Mouse (Mus musculus) stomach, embryonic 14.5 days (tissue): Measurements from ENCODE around the gene Smarca1. TPM values are rescaled to one million over a fixed set of nuclear protein-coding genes. Genes with fewer than 3 reads are reported as not detected.

Source experiments
- ATAC-seq: fragments of 200-750 bp; cut with Nextera tagmentation; 2 replicates; pipeline ENCODE4 v1.8.0; 2017; ENCODE audit warnings: low read depth, moderate TSS enrichment; ENCODE audit not compliant: insufficient number of reproducible peaks, insufficient read depth, low FRiP score
- H3K27ac ChIP-seq: fragments of 300-500 bp; sonication (generic); 2 replicates; pipeline ENCODE4 v1.5.1; 2014; ENCODE audit warnings: mild to moderate bottlenecking, low read length, moderate library complexity, mixed read lengths
- H3K27me3 ChIP-seq: fragments of 300-500 bp; sonication (generic); 2 replicates; pipeline ENCODE4 v1.6.1; 2014; ENCODE audit warnings: low read length, control low read depth, mixed read lengths; ENCODE audit not compliant: control insufficient read depth, insufficient read depth
- H3K36me3 ChIP-seq: fragments of 300-500 bp; sonication (generic); 2 replicates; pipeline ENCODE4 v1.6.1; 2014; ENCODE audit warnings: mild to moderate bottlenecking, control low read depth, low read length, moderate library complexity, mixed read lengths; ENCODE audit not compliant: control insufficient read depth, insufficient read depth
- H3K4me1 ChIP-seq: fragments of 300-500 bp; sonication (generic); 2 replicates; pipeline ENCODE4 v1.6.1; 2014; ENCODE audit warnings: low read length, control low read depth, mixed read lengths; ENCODE audit not compliant: control insufficient read depth, insufficient read depth
- H3K4me2 ChIP-seq: fragments of 300-500 bp; sonication (generic); replicated peaks from 2 replicates; pipeline ENCODE4 v1.6.1; 2014; ENCODE audit warnings: low read depth, low read length, control low read depth
- H3K4me3 ChIP-seq: fragments of 300-500 bp; sonication (generic); 2 replicates; pipeline ENCODE4 v1.5.1; 2014; ENCODE audit warnings: low read depth, low read length, control low read depth
- H3K9ac ChIP-seq: fragments of 300-500 bp; sonication (generic); replicated peaks from 2 replicates; pipeline ENCODE4 v1.6.1; 2014; ENCODE audit warnings: low read depth, mild to moderate bottlenecking, control low read depth, low read length, moderate library complexity, mixed read lengths
- H3K9me3 ChIP-seq: fragments of 300-500 bp; sonication (generic); 2 replicates; pipeline ENCODE4 v1.6.1; 2016; ENCODE audit warnings: low read depth, low read length, control low read depth; ENCODE audit not compliant: control insufficient read depth
- WGBS: fragments of 180-500 bp; shearing (Covaris S2); extraction: QIAGEN DNeasy Blood & Tissue Kit; methylation state at CpG from one replicate; pipeline ENCODE4 v1.1.7; 2014; 5-methylcytosine and 5-hydroxymethylcytosine counted together
- polyA plus RNA-seq: library from polyadenylated mRNA; unstranded; fragments of >200 nt; fragmentation: Nextera tagmentation; extraction: Ambion mirVana; gene quantifications from 2 replicates; pipeline ENCODE4 v1.2.1, GENCODE M21; 2014

Gene Smarca1
- polyA plus RNA-seq, 1 experiment from 2014 or later = 39.4 TPM

DNA sequence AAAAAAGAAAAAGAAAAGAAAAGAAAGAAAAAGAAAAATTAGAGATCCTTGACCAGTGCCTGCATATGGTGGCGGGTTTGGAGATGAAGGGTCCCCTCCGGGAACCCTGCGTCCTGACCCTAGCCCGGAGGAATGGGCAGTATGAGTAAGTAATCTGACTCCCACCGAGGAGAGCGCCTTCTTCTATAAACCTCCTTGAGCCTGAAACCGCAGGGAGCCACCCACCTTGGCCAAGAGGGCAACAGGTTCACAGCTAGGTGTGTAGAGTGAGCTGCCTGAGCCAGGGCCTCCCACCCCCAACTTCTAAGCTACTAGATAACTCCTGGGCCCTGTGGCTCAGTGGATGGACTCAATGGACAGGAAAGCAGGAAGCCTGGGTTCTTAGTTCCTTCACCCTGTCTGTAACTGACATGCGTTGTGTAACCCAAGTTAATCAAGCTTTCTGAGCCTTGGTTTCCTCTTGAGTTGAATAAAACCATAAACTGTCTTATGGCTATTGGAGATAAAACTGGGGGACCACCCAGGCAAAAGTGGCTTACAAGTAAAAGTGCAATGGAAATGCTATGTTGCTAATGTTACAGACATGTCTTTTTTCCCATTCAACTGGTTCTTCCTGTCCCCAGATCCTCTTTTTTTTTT, 20.2 kb upstream of the Smarca1 start:
- no peaks in the 10 kb centered on the region for H3K9me3 ChIP-seq
- H3K4me2 ChIP-seq = peak overlapping the region; percentile 51
- WGBS = 13% methylated on average over 8 of the region's 8 CpGs
- ATAC-seq = no peak
- H3K27ac ChIP-seq = no peak overlapping the region
- H3K36me3 ChIP-seq = no peaks in the 10 kb centered on the region
- H3K4me1 ChIP-seq = no peaks in the 10 kb centered on the region
- no peaks in the 10 kb centered on the region for H3K27me3 ChIP-seq
- H3K9ac ChIP-seq = peak overlapping the region; percentile 38; the same call in 1 of the 2 replicates
- H3K4me3 ChIP-seq = peak overlapping the region; percentile 53

DNA sequence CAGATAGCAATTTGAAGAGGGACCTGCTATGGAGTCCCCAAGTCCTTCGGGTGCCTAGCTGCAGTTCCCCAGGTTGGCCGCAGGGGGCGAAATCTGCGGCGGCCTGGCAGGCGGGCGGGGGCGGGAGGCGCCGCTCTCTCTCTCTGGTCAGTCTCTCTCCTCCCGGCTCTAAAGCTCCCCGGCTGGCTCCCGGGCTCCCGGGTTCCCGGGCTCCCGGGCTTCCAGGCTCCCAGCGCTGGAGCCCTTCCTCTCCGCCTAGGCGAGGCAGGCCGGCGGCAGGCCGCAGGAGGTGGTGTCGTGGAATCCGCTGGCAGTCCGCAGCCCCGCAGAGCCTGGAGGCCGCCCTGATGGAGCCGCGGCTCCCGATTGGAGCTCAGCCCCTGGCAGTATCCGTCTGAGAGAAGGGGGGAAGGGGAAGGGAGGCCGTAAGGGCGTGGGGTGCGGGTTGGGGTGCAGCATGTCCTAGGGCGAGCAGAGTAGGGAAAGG, 19.6 kb upstream of the Smarca1 start, which contains the start of gene Ocrl:
Ocrl (plus strand) TSS at position 82 of the 487 bp plus-strand sequence.
- H3K4me1 ChIP-seq = no peaks in the 10 kb centered on the region
- H3K9ac ChIP-seq = peak within 1 kb of the TSS; percentile 38; the same call in 1 of the 2 replicates
- peak; percentile 88 for ATAC-seq
- H3K27ac ChIP-seq = peak within 1 kb of the TSS; percentile 75; the same call in 1 of the 2 replicates
- H3K4me2 ChIP-seq = peak within 1 kb of the TSS; percentile 51
- no peaks in the 10 kb centered on the region for H3K27me3 ChIP-seq
- H3K4me3 ChIP-seq = peak within 1 kb of the TSS; percentile 53
- no peaks in the 10 kb centered on the region for H3K9me3 ChIP-seq
- H3K36me3 ChIP-seq = no peaks in the 10 kb centered on the region
- whole genome bisulfite sequencing = 22% methylated on average over 31 of the region's 35 CpGs

DNA sequence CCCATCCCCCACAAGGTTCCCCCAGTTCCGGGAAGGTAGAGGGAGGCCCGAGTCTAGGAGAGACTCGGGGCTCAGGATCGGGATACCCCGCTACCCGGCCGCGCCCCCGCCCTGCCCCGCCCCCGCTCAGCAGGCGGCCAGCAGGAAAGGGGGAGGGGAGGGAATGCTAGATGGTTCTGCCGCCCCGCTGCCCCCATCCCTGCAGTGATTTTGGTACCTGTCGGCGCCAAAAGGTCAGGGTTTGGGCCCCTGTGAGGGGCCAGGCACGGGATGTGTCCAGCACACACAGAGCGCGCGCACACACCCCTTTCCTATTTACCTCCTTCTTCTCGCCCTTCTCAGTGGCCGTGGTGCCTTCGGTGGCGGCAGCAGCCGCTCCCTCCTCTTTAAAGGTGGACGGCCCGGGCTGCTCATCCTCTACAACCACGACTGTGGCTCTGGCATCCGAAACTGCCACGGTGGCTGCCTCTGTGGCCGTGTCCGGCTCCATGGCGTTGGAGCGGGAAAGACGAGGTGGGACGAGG, 805 bp downstream of the Smarca1 start:
- peak overlapping the region; percentile 59 for H3K4me3 ChIP-seq
- WGBS = 24% methylated on average over 28 of the region's 36 CpGs
- H3K27me3 ChIP-seq = no peaks in the 10 kb centered on the region
- ATAC-seq = peak; percentile 78; the same call in 1 of the 2 replicates
- H3K9ac ChIP-seq = peak overlapping the region; percentile 53
- no peaks in the 10 kb centered on the region for H3K36me3 ChIP-seq
- peak overlapping the region; percentile 47 for H3K4me2 ChIP-seq
- no peaks in the 10 kb centered on the region for H3K4me1 ChIP-seq
- H3K9me3 ChIP-seq = no peaks in the 10 kb centered on the region
- H3K27ac ChIP-seq = peak overlapping the region; percentile 66; the same call in 1 of the 2 replicates

DNA sequence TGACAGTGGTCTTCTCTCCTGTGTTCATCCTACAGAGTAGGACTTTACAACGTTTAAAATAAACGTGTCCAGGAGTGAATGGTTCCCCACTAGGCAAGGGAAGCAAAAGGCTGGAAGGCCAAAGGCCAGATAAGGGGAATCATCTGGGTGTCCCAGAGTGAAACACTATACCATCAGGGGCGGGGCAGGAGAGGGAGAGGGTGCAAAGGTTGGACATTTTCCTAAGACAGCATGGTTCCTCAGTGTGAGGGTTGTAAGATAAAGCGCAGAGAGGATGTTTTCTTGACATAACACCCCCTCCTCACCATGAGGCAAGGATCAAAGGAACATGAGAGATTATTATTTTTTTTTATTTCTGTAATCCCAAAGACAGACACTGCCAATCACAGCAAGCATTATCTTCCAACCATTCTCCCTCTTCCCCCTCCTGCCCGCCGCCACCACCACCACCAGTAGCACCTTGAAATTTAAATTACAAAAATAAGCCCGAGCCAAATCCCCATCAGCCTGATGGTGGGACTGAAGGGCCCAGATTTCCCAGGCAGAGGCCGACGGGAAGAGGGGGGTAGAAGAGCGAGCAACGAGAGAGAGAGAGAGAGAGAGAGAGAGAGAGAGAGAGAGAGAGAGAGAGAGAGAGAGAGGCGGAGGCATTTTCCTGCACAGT, 1.4 kb downstream of the Smarca1 start:
- Histone ChIP-seq H3K27me3 (no peaks in the 10 kb centered on the region), H3K4me3 (peak overlapping the region; percentile 59), H3K9me3 (no peaks in the 10 kb centered on the region), H3K4me1 (no peaks in the 10 kb centered on the region), H3K4me2 (peak overlapping the region; percentile 47), H3K27ac (peak overlapping the region; percentile 66; the same call in 1 of the 2 replicates), H3K9ac (peak overlapping the region; percentile 53), H3K36me3 (no peaks in the 10 kb centered on the region)
- no peak; the same call in 1 of the 2 replicates for ATAC-seq
- 17% methylated on average over 11 of the region's 12 CpGs for WGBS

DNA sequence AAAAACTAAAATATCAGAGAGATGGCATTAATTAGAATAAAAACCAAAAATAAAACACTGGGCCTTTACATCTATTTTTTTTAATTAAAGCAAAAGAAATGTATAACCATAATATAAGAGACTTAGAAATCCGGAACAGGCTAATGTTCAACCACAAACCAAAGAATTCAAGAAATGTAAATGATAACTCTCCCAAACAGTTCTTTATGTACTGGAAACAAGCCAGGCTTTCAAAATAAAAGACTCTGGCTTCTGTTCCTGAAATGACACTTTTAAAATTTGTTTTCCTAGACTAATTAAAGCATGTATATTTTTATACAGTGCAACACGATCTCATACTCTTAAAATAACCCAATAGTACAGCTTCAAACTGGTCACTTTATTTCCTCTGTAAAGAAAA, 5.4 kb downstream of the Smarca1 start:
- Histone ChIP-seq H3K27ac (no peak overlapping the region), H3K36me3 (no peaks in the 10 kb centered on the region), H3K9me3 (no peaks in the 10 kb centered on the region), H3K9ac (no peak overlapping the region), H3K4me1 (no peaks in the 10 kb centered on the region), H3K4me2 (no peak overlapping the region), H3K27me3 (no peaks in the 10 kb centered on the region), H3K4me3 (no peak overlapping the region)
- no peak for ATAC-seq
- 60% methylated on average over 2 of the region's 2 CpGs for WGBS

DNA sequence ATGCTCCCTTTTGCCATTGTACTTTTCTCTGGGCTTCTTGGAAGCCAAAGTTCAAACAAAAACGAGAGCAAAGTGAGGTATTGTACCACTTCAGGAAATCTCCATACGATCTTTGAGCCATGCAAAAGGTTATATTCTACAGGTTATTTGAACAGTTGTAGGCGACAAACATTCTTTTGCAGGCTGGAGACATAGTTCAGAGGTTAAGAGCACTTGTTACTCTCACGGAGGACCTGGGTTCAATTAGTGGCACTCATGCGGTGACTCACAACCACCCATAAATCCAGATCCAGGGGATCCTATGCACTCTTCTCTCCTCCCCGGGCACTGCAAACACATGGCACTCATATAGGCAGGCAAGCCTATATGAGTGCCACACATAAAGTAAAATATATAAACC, 10.0 kb downstream of the Smarca1 start:
- Histone ChIP-seq H3K36me3 (no peaks in the 10 kb centered on the region), H3K9me3 (no peaks in the 10 kb centered on the region), H3K27ac (no peak overlapping the region), H3K4me3 (no peak overlapping the region), H3K4me1 (no peaks in the 10 kb centered on the region), H3K9ac (no peak overlapping the region), H3K27me3 (no peaks in the 10 kb centered on the region), H3K4me2 (no peak overlapping the region)
- WGBS = 69% methylated on average over 6 of the region's 6 CpGs
- ATAC-seq = no peak

DNA sequence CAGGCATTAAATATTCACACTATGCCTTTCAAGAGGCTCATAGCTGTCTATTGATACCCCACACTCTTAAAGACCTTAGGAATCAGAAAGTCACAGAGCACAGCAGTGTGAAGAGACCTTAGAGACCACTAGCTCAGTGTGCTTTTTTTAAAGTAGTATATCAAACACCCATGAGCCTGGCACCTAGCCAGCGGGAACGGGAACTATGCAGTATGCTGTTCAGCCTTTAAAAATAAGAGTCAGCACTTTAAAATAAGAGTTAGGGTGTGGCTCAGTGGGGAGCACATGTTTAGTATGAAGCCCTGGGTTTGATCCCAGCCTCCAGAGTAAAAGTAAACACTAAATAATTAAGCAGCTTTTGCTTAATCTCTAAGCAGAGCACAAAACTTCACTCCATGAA, 12.7 kb downstream of the Smarca1 start:
- Histone ChIP-seq H3K9ac (no peak overlapping the region), H3K27me3 (no peaks in the 10 kb centered on the region), H3K4me3 (no peak overlapping the region), H3K4me1 (no peaks in the 10 kb centered on the region), H3K4me2 (no peak overlapping the region), H3K36me3 (no peaks in the 10 kb centered on the region), H3K9me3 (no peaks in the 10 kb centered on the region), H3K27ac (no peak overlapping the region)
- 36% methylated on average over 2 of the region's 2 CpGs for WGBS
- ATAC-seq = no peak

DNA sequence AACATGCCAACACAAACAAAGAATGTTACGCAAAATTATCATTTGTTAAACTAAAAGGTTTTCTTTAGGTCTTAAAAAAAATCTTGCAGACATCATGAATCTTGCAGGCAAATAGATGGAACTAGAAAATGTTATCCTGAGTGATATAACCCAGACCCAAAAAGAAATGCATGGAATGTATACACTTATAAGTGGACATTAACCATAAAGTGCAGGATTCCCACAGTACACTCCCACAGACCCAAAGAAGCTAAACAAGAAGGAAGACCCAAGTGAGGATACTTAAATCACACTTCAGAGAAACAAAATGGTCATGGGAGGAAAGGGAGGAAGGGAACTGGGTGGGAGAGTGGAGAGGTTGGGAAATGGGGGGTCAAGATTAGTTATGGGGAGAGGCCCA, 34.2 kb downstream of the Smarca1 start:
- Histone ChIP-seq H3K27me3 (no peaks in the 10 kb centered on the region), H3K4me2 (no peak overlapping the region), H3K4me3 (no peak overlapping the region), H3K9ac (no peak overlapping the region), H3K9me3 (no peaks in the 10 kb centered on the region), H3K27ac (no peak overlapping the region), H3K4me1 (no peaks in the 10 kb centered on the region), H3K36me3 (no peaks in the 10 kb centered on the region; the same call in 1 of the 2 replicates)
- WGBS = 64% methylated on average over 1 of the region's 1 CpGs
- peak; percentile 23; the same call in 1 of the 2 replicates for ATAC-seq
